Mouse (Mus musculus): ENCODE measurements at regions not wholly inside any gene's neighbourhood (a gene's known extent, or its start where the extent isn't known, plus 50 kb on each side); places are given as distances from the start of the nearest gene placed in this dataset.

DNA sequence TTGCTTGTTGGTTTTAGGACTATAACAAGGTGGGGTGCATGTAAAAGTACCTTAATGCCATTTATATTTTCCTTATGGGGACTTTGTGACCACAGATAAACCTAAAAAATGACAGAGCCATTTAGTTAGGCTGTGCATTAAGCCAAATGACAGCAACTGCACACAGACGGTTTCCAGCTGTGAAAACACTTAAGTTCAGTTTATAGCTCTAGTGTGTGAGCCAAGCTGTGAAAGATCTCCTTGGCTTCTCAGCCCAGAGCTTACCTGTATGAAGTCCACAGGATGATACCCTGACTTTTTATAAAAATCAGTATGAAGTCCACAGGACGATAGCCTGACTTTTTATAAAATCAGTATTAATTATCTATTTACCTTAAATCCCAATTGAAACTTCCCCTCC is 1024.0 kb downstream of the A830018L16Rik start:
- ChIA-PET POLR2A (no interaction called here), CTCF (no interaction called here)
- DNase-seq (ENCODE audit: low read depth, low spot score) (no peak), ATAC-seq (no peak)
- no peak for TF ChIP-seq CTCF (IDR thresholded peaks at IDR 0.05)
- H3K27me3 ChIP-seq, result no peaks in the 10 kb centered on the region
- in situ Hi-C loops (cut with MboI; ENCODE audit: low pct_unique_long_range_greater_than_20kb), result no loop called here

DNA sequence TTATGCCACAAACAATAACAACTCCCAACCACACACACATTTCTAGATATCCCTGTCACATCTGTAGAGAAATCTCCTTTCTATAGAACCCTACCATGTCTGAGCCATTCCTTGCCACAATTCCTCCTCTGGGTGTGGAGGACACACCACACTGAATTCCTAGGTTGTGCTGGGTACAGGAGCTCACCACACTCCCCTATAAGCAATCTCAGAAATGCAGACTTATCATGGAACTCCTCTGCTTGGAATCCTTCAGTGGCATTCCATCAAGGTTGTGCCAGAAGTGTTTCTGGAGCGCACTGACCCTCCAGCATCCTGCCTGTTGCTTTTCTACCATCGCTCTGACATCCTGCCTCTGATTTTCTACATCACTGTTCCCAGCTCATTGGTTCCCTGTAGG is 1052.3 kb downstream of the A830018L16Rik start:
- ChIA-PET CTCF (interaction anchor here (1.1 to 1.7 kb wide), 4 partner anchors 15 to 27 kb away, joined by 3 read pairs; no protein-coding TSS in a partner anchor), POLR2A (no interaction called here)
- ATAC-seq (no peak), DNase-seq (ENCODE audit: low read depth, low spot score) (no peak)
- H3K27me3 ChIP-seq, result no peaks in the 10 kb centered on the region
- TF ChIP-seq CTCF (IDR thresholded peaks at IDR 0.05), result no peak
- in situ Hi-C loops (cut with MboI; ENCODE audit: low pct_unique_long_range_greater_than_20kb), result no loop called here

DNA sequence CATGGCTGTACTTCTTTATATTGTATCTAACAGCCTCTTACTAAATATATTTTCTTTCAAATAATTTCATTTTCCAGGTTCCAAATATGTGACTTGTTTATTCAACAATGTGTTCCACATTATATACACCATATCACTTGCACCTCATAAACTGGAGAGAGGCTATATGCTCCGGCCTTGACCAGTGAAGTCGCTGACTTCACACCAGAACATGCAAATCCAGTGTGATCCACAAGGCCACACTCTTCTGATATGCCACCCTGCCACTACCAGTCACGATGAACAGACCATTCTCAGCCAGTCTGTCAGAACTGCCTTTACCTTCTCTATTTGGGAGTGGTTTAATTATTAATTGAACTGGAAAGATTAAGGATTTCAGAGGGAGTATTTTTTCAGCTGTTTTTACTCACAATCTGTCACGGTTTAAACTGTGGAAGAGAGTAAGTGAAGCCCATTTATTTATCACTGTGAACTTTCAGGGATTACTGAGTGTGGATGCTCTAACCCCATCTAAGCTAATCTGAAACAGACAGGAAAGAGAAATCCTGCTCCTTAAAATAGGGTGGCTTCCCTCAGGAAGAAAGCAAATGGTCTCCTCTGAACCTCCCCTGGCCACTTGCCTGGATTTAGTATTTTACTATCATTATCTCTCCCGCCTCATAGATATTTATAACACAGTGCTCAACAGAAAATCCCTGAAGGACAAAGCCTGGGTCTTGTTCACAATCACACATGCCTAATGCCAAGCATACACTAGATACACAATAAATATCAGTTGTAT is 1065.3 kb downstream of the A830018L16Rik start:
- H3K27me3 ChIP-seq, result no peaks in the 10 kb centered on the region
- CTCF ChIA-PET, result no interaction called here
- TF ChIP-seq CTCF (IDR thresholded peaks at IDR 0.05), result no peak
- POLR2A ChIA-PET, result no interaction called here
- ATAC-seq, result no peak
- in situ Hi-C loops (cut with MboI; ENCODE audit: low pct_unique_long_range_greater_than_20kb), result no loop called here
- no peak for DNase-seq (ENCODE audit: low read depth, low spot score)

DNA sequence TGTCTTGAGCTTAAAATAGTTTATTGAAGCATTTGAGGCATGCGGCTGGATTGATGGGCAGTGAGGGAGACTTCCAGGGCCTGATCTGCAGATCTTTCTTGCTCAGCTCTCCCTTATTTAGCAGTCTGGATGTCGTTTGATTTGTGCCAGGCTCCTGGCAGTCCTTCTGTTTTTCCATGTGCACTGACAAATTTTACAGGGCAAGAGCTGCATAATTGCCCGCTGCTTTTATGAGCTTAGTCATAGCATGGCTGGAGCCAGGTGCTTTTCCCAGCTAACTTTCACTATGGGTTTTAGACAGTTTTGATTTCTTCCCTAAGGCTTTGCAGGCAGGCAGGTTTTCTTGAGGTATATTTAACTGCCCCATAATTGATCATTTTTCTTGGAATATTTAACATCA is 1086.5 kb downstream of the A830018L16Rik start:
- ChIA-PET POLR2A (no interaction called here), CTCF (interaction anchor here (1.1 kb wide), 1 partner anchor 46 kb away, joined by 3 read pairs; no protein-coding TSS in a partner anchor)
- no peaks in the 10 kb centered on the region for H3K27me3 ChIP-seq
- DNase-seq (ENCODE audit: low read depth, low spot score) (peak; percentile 39), ATAC-seq (peak; percentile 83)
- no peak for TF ChIP-seq CTCF (IDR thresholded peaks at IDR 0.05)
- in situ Hi-C loops (cut with MboI; ENCODE audit: low pct_unique_long_range_greater_than_20kb), result no loop called here

DNA sequence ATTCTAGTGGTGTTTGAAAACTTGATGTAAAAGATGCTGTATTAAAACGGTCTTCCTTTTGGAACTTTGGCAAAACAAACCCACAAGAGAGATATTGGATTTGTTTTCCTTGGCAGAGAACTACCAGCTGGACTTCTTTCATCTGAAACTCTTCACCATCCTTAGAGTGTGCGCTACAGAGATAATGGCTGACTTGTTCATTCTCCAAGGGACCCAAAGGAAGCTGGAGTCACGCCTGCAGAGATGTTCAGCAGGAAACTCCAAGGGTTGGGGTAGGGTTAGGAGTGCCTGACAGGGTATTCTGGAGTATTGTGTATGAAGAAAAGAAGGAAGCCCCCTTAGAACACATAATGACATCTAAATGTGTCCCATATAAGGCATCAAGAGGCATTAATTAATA is 1094.1 kb downstream of the A830018L16Rik start:
- ATAC-seq (no peak), DNase-seq (ENCODE audit: low read depth, low spot score) (no peak)
- in situ Hi-C loops (cut with MboI; ENCODE audit: low pct_unique_long_range_greater_than_20kb), result no loop called here
- CTCF ChIA-PET, result no interaction called here
- TF ChIP-seq CTCF (IDR thresholded peaks at IDR 0.05), result no peak
- no peaks in the 10 kb centered on the region for H3K27me3 ChIP-seq
- POLR2A ChIA-PET, result no interaction called here

GRCm38 (mm10) chr1:12510129-12510816 is 1096.4 kb downstream of the A830018L16Rik start:
- in situ Hi-C loops (cut with MboI; ENCODE audit: low pct_unique_long_range_greater_than_20kb), result no loop called here
- ChIA-PET CTCF (no interaction called here), POLR2A (no interaction called here)
- no peak for DNase-seq (ENCODE audit: low read depth, low spot score)
- TF ChIP-seq CTCF (IDR thresholded peaks at IDR 0.05), result no peak
- ATAC-seq, result no peak
- H3K27me3 ChIP-seq, result no peaks in the 10 kb centered on the region

- TF ChIP-seq CTCF (IDR thresholded peaks at IDR 0.05), result no peak
- CTCF ChIA-PET, result no interaction called here
- no peak for DNase-seq (ENCODE audit: low read depth, low spot score)
- no peaks in the 10 kb centered on the region for H3K27me3 ChIP-seq
- POLR2A ChIA-PET, result no interaction called here
- in situ Hi-C loops (cut with MboI; ENCODE audit: low pct_unique_long_range_greater_than_20kb), result no loop called here
- no peak for ATAC-seq
These were observed 1105.7 kb downstream of the A830018L16Rik start for GRCm38 (mm10) chr1:12519601-12520000.

DNA sequence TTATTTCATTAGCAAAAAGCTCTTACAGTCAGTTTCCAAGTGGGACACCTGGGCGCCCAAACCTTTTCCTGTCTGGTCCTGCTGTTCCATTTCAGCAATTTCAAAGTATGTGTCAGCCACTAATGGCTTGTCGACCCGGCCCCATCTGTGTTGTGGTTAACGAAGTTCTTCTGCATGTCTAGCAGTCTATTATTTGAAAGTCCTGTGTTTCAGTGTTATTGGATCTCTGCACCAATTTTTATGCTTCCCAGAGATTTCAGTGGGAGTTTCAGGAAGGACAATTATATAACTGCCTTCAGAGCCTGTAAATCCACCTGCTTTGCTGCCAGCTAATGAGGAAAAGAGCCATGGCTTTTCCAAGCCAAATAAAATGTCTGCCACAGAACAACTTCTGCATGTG is 1142.0 kb downstream of the A830018L16Rik start:
- H3K27me3 ChIP-seq, result no peaks in the 10 kb centered on the region
- ATAC-seq, result no peak
- DNase-seq (ENCODE audit: low read depth, low spot score), result peak; percentile 19
- in situ Hi-C loops (cut with MboI; ENCODE audit: low pct_unique_long_range_greater_than_20kb), result no loop called here
- ChIA-PET POLR2A (no interaction called here), CTCF (no interaction called here)
- TF ChIP-seq CTCF (IDR thresholded peaks at IDR 0.05), result no peak

- TF ChIP-seq CTCF (IDR thresholded peaks at IDR 0.05), result no peak
- ChIA-PET POLR2A (no interaction called here), CTCF (interaction anchor here (1.3 to 1.4 kb wide), 2 partner anchors 12 to 14 kb away, joined by 3 to 5 read pairs; no protein-coding TSS in a partner anchor)
- H3K27me3 ChIP-seq, result no peaks in the 10 kb centered on the region
- DNase-seq (ENCODE audit: low read depth, low spot score), result no peak
- no peak for ATAC-seq
- in situ Hi-C loops (cut with MboI; ENCODE audit: low pct_unique_long_range_greater_than_20kb), result no loop called here
These were observed 1158.0 kb downstream of the A830018L16Rik start for GRCm38 (mm10) chr1:12571755-12572358.

- ATAC-seq, result peak; percentile 60
- POLR2A ChIA-PET, result no interaction called here
- TF ChIP-seq CTCF (IDR thresholded peaks at IDR 0.05), result no peak
- CTCF ChIA-PET, result interaction anchor here (0.6 to 1.4 kb wide), 4 partner anchors 11 to 270 kb away, joined by 3 to 5 read pairs (median 3); no protein-coding TSS in a partner anchor
- in situ Hi-C loops (cut with MboI; ENCODE audit: low pct_unique_long_range_greater_than_20kb), result no loop called here
- no peak for DNase-seq (ENCODE audit: low read depth, low spot score)
- H3K27me3 ChIP-seq, result no peaks in the 10 kb centered on the region
These were observed 1158.9 kb downstream of the A830018L16Rik start for GRCm38 (mm10) chr1:12572770-12573169.

DNA sequence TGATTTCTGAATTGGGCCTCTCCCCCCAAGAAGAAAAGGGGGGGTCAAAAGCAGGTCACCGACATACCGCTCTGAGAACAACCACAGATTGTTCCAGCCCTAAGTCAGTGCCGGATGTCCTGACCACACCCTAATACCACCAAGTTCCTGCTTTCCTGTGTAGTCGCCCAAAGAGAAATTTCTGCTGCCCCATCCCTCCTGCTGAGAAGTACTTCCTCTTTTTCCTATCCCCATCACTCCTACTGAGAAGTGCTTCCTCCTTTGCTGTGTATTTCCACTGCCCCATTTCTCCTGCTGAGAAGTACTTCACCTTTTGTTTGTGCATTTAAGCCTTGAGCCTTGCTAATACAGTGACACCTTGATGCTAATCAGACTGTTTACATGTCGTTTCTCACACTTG is 1160.4 kb downstream of the A830018L16Rik start:
- ATAC-seq (no peak), DNase-seq (ENCODE audit: low read depth, low spot score) (no peak)
- in situ Hi-C loops (cut with MboI; ENCODE audit: low pct_unique_long_range_greater_than_20kb), result no loop called here
- H3K27me3 ChIP-seq, result no peaks in the 10 kb centered on the region
- no peak for TF ChIP-seq CTCF (IDR thresholded peaks at IDR 0.05)
- CTCF ChIA-PET, result no interaction called here
- POLR2A ChIA-PET, result no interaction called here

Measured in Patski (cell line).